Mouse (Mus musculus): ENCODE data around the gene Ltb4r1.

Ltb4r1 gene

GRCm38 (mm10) chr14:55745861-55746237 is 19.9 kb upstream of the Ltb4r1 start:
- DNase-seq (ENCODE audit: extremely low spot score, low spot score): no peak

GRCm38 (mm10) chr14:55747051-55747847 is 18.5 kb upstream of the Ltb4r1 start:
- no peak for DNase-seq (ENCODE audit: extremely low spot score, low spot score)

GRCm38 (mm10) chr14:55757566-55757965 is 8.2 kb upstream of the Ltb4r1 start:
- no peak for DNase-seq (ENCODE audit: extremely low spot score, low spot score)

GRCm38 (mm10) chr14:55758363-55758784 is 7.4 kb upstream of the Ltb4r1 start, which contains the start of gene Cideb:
Cideb (minus strand) TSS chr14:55758458.
- DNase-seq (ENCODE audit: extremely low spot score, low spot score): peak; percentile 27

GRCm38 (mm10) chr14:55760156-55760555 is 5.6 kb upstream of the Ltb4r1 start:
- peak; percentile 90 for DNase-seq (ENCODE audit: extremely low spot score, low spot score)

- DNase-seq (ENCODE audit: extremely low spot score, low spot score): no peak
Observed at GRCm38 (mm10) chr14:55761163-55761562, 4.6 kb upstream of the Ltb4r1 start, which contains the start of gene Ltb4r2. Ltb4r2 (plus strand) TSS chr14:55761428.

- DNase-seq (ENCODE audit: extremely low spot score, low spot score): peak; percentile 82
Observed at GRCm38 (mm10) chr14:55762001-55762821, 3.6 kb upstream of the Ltb4r1 start.

- DNase-seq (ENCODE audit: extremely low spot score, low spot score): no peak
Observed at GRCm38 (mm10) chr14:55763166-55763565, 2.6 kb upstream of the Ltb4r1 start.

GRCm38 (mm10) chr14:55767519-55768414 is 2.0 kb downstream of the Ltb4r1 start:
- peak; percentile 72 for DNase-seq (ENCODE audit: extremely low spot score, low spot score)

GRCm38 (mm10) chr14:55768555-55768954 is 2.8 kb downstream of the Ltb4r1 start:
- no peak for DNase-seq (ENCODE audit: extremely low spot score, low spot score)

GRCm38 (mm10) chr14:55769087-55769703 is 3.4 kb downstream of the Ltb4r1 start:
- no peak for DNase-seq (ENCODE audit: extremely low spot score, low spot score)

GRCm38 (mm10) chr14:55776711-55777110 is 10.9 kb downstream of the Ltb4r1 start:
- no peak for DNase-seq (ENCODE audit: extremely low spot score, low spot score)

GRCm38 (mm10) chr14:55777176-55777575 is 11.4 kb downstream of the Ltb4r1 start:
- DNase-seq (ENCODE audit: extremely low spot score, low spot score): no peak

- no peak for DNase-seq (ENCODE audit: extremely low spot score, low spot score)
Observed at GRCm38 (mm10) chr14:55777806-55778205, 12.0 kb downstream of the Ltb4r1 start.

- DNase-seq (ENCODE audit: extremely low spot score, low spot score): no peak
Observed at GRCm38 (mm10) chr14:55778686-55779085, 12.9 kb downstream of the Ltb4r1 start.

GRCm38 (mm10) chr14:55779656-55780055 is 13.9 kb downstream of the Ltb4r1 start:
- DNase-seq (ENCODE audit: extremely low spot score, low spot score): no peak

- no peak for DNase-seq (ENCODE audit: extremely low spot score, low spot score)
Observed at GRCm38 (mm10) chr14:55780736-55781135, 15.0 kb downstream of the Ltb4r1 start.

- DNase-seq (ENCODE audit: extremely low spot score, low spot score): peak; percentile 66
Observed at GRCm38 (mm10) chr14:55781310-55781709, 15.5 kb downstream of the Ltb4r1 start.

- no peak for DNase-seq (ENCODE audit: extremely low spot score, low spot score)
Observed at GRCm38 (mm10) chr14:55782361-55782960, 16.7 kb downstream of the Ltb4r1 start.
